2 mouse cellular contexts compared by ENCODE assay signal in the genomic region with DNA sequence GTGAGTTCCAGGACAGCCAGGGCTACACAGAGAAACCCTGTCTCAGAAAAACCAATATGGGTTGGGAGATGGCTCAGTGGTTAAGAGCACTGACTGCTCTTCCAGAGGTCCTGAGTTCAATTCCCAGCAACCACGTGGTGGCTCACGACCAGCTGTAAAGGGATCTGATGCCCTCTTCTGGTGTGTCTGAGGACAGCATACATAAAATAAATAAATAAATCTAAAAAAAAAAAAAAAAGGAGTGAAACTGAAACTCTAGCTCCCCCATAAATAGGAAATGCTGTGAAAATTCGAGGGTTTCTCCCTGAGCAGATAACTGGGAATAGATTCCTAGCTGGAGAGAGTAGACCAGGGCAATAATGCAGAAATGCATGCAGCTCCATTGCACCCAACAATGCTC.
A peak's percentile ranks its signal among the peaks of the same experiment; 100 is the strongest.
TF ChIP-seq lines count a peak whose summit lies in the region.

No protein-coding gene starts in this region.

TF ChIP-seq in CH12.LX, 34 proteins besides CTCF, POLR2A, EP300 and RAD21:
- TF ChIP-seq ZNF384 (IDR thresholded peaks at IDR 0.05; ENCODE audit: low read depth, low read length), result peak; percentile 70

TF ChIP-seq in ES-E14, 5 proteins besides CTCF, POLR2A, EP300 and RAD21:
- TF ChIP-seq ZNF384 (IDR thresholded peaks at IDR 0.05; ENCODE audit: low read depth, low read length), result peak; percentile 71
